8 mouse cellular contexts compared by ENCODE assay signal in genomic region chr12:86947681-86948401, GRCm38 (mm10). TPM values are rescaled to one million over a fixed set of nuclear protein-coding genes. Genes with fewer than 3 reads are reported as not detected.
DNase-seq lines count a peak whose midpoint lies in the region; ATAC-seq and TF ChIP-seq lines count a peak whose summit lies in the region.

No protein-coding gene starts in this region.

- H3K9ac ChIP-seq in hindbrain, embryonic 13.5 days, result peak overlapping the region; percentile 84

- H3K36me3 ChIP-seq in megakaryocyte, embryonic 14.5 days (replicated peaks; ENCODE audit: low read length), result peaks cover 22% of the 10 kb centered on the region
- H3K36me3 ChIP-seq in hindbrain, embryonic 13.5 days, result peaks cover 4% of the 10 kb centered on the region
- peaks cover 3% of the 10 kb centered on the region; the same call in 1 of the 2 replicates for H3K36me3 ChIP-seq in spleen, adult 2 months (ENCODE audit: control insufficient read depth, insufficient read depth, low read length)

- ATAC-seq in megakaryocyte, adult 5-6 weeks (ENCODE audit: poor library complexity, severe bottlenecking), result no peak
- ATAC-seq in hindbrain, embryonic 13.5 days (ENCODE audit: low FRiP score), result peak; percentile 65

- H3K9me3 ChIP-seq in megakaryocyte, embryonic 14.5 days, result no peaks in the 10 kb centered on the region
- no peaks in the 10 kb centered on the region for H3K9me3 ChIP-seq in hindbrain, embryonic 13.5 days

- TF ChIP-seq POLR2A in cerebellum, adult 2 months (IDR thresholded peaks at IDR 0.05; ENCODE audit: borderline replicate concordance, insufficient read depth, low read length), result 0 out of 2 replicates have a peak, but pooled peaks have one; percentile 31
- no peak for TF ChIP-seq POLR2A in spleen, adult 2 months (IDR thresholded peaks at IDR 0.05; ENCODE audit: low read depth, low read length)

- peaks cover 62% of the 10 kb centered on the region for H3K4me1 ChIP-seq in megakaryocyte, embryonic 14.5 days
- peaks cover 21% of the 10 kb centered on the region; the same call in 1 of the 2 replicates for H3K4me1 ChIP-seq in cerebellum, adult 2 months (ENCODE audit: control insufficient read depth, insufficient read depth, low read length)
- H3K4me1 ChIP-seq in hindbrain, embryonic 13.5 days (replicated peaks), result peaks cover 48% of the 10 kb centered on the region
- peaks cover 4% of the 10 kb centered on the region; the same call in 1 of the 2 replicates for H3K4me1 ChIP-seq in spleen, adult 2 months (ENCODE audit: control insufficient read depth, insufficient read depth, insufficient read length)

- peak overlapping the region; percentile 91 for H3K27ac ChIP-seq in cerebellum, adult 2 months (ENCODE audit: insufficient read depth, low read length)
- peak overlapping the region; percentile 100 for H3K27ac ChIP-seq in hindbrain, embryonic 13.5 days
- peak overlapping the region; percentile 100 for H3K27ac ChIP-seq in left cerebral cortex, adult 2 months
- peak overlapping the region; percentile 94 for H3K27ac ChIP-seq in spleen, adult 2 months (ENCODE audit: insufficient read depth, low read length)

- peak; percentile 96 to 98 for DNase-seq in cerebellum, adult 2 months
- peak; percentile 55 to 66 for DNase-seq in frontal cortex, adult 2 months (ENCODE audit: extremely low spot score in 1 of 2, low spot score in 1 of 2)
- DNase-seq in left cerebral cortex, adult 2 months (ENCODE audit: extremely low spot score in 1 of 2, low spot score in 2 of 2), result peak; percentile 62 to 63
- peak; percentile 42 for DNase-seq in lung, postnatal 25 days (ENCODE audit: low spot score)
- no peak for DNase-seq in spleen, adult 2 months (ENCODE audit: low read depth in 1 of 2, low spot score in 2 of 2)

- H3K4me2 ChIP-seq in hindbrain, embryonic 13.5 days, result peak overlapping the region; percentile 93

- WGBS in cerebellum, adult 2 months, result 1% methylated on average over 26 of the region's 26 CpGs
- WGBS in hindbrain, embryonic 13.5 days, result 15% methylated on average over 26 of the region's 26 CpGs
- 8% methylated on average over 26 of the region's 26 CpGs for WGBS in spleen, adult 2 months

- peak overlapping the region; percentile 98 for H3K4me3 ChIP-seq in megakaryocyte, embryonic 14.5 days (replicated peaks)
- peak overlapping the region; percentile 66 for H3K4me3 ChIP-seq in cerebellum, adult 2 months (replicated peaks; ENCODE audit: insufficient read depth, low read depth, low read length)
- H3K4me3 ChIP-seq in hindbrain, embryonic 13.5 days, result peak overlapping the region; percentile 57
- H3K4me3 ChIP-seq in left cerebral cortex, adult 2 months, result peak overlapping the region; percentile 72
- H3K4me3 ChIP-seq in spleen, adult 2 months (ENCODE audit: extremely low read depth, insufficient read depth, insufficient read length), result peak overlapping the region; percentile 72

- no peaks in the 10 kb centered on the region for H3K27me3 ChIP-seq in megakaryocyte, embryonic 14.5 days (replicated peaks)
- H3K27me3 ChIP-seq in cerebellum, adult 2 months (ENCODE audit: control insufficient read depth, insufficient read depth, low read length), result no peaks in the 10 kb centered on the region
- H3K27me3 ChIP-seq in hindbrain, embryonic 13.5 days, result no peaks in the 10 kb centered on the region
- no peaks in the 10 kb centered on the region for H3K27me3 ChIP-seq in spleen, adult 2 months (ENCODE audit: control insufficient read depth, insufficient read depth, low read length)

- intact Hi-C loops in left cerebral cortex, adult 2 months (cut with DNase I), result loop anchor here (2.0 kb wide), 2 partner anchors 27 to 53 kb away; no protein-coding TSS in a partner anchor

- no peak for TF ChIP-seq CTCF in cerebellum, adult 2 months (IDR thresholded peaks at IDR 0.05; ENCODE audit: borderline replicate concordance, insufficient read depth, low read depth, low read length)
- TF ChIP-seq CTCF in left cerebral cortex, adult 2 months (IDR thresholded peaks at IDR 0.05), result no peak
- no peak for TF ChIP-seq CTCF in spleen, adult 2 months (IDR thresholded peaks at IDR 0.05; ENCODE audit: extremely low read depth, insufficient read depth, insufficient read length, insufficient replicate concordance)

RNA-seq across cellular contexts. Expression of gene Cipc, which starts 1.0 kb away (rescaled TPM):
- polyA plus RNA-seq in megakaryocyte, embryonic 14.5 days (2012; ENCODE audit: insufficient read depth, low replicate concordance), result 4.8 and 6.4 TPM in 2 replicates
- 12.0 and 12.9 TPM in 2 replicates for total RNA-seq in megakaryocyte, adult 5-6 weeks (2015)
- total RNA-seq in megakaryocyte, adult 5-6 weeks (2017), result 8.9 and 11.0 TPM in 2 replicates
- polyA plus RNA-seq in cerebellum, adult 2 months (2012; rRNA removed), result 122 and 127 TPM in 2 replicates
- 76.1 and 78.2 TPM in 2 replicates for polyA plus RNA-seq in frontal cortex, adult 2 months (2012; rRNA removed)
- 44.1 and 45.4 TPM in 2 replicates for polyA plus RNA-seq in hindbrain, embryonic 13.5 days (2015; fragmentation: Nextera tagmentation; extraction: Ambion mirVana)
- 10 to 100 TPM; 79.8 to 91.6 TPM for total RNA-seq in left cerebral cortex, adult 2 months (2021)
- 24.2 and 31.1 TPM in 2 replicates for polyA plus RNA-seq in spleen, adult 2 months (2012; rRNA removed)

RNA-seq across cellular contexts. Expression of gene Zdhhc22, which starts 42.4 kb away (rescaled TPM):
- not detected in 2 replicates for polyA plus RNA-seq in megakaryocyte, embryonic 14.5 days (2012; ENCODE audit: insufficient read depth, low replicate concordance)
- not detected in 2 replicates for total RNA-seq in megakaryocyte, adult 5-6 weeks (2015)
- not detected in 2 replicates for total RNA-seq in megakaryocyte, adult 5-6 weeks (2017)
- polyA plus RNA-seq in cerebellum, adult 2 months (2012; rRNA removed), result 28.1 and 29.3 TPM in 2 replicates
- 35.4 and 41.3 TPM in 2 replicates for polyA plus RNA-seq in frontal cortex, adult 2 months (2012; rRNA removed)
- 12.1 and 13.4 TPM in 2 replicates for polyA plus RNA-seq in hindbrain, embryonic 13.5 days (2015; fragmentation: Nextera tagmentation; extraction: Ambion mirVana)
- 10 to 100 TPM; 59.1 to 61.3 TPM for total RNA-seq in left cerebral cortex, adult 2 months (2021)
- not detected in 2 replicates for polyA plus RNA-seq in spleen, adult 2 months (2012; rRNA removed)

Comparison
In these comparisons a context has a peak if more than half of its experiments do, and no peak if none do; other contexts are left out.
1. DNase-seq: peak in cerebellum, adult 2 months (2 of 2), frontal cortex, adult 2 months (2 of 2), left cerebral cortex, adult 2 months (2 of 2) and lung, postnatal 25 days (single experiment); none in spleen, adult 2 months (0 of 2).
2. RNA of gene Zdhhc22, which starts 42.4 kb away (polyA plus RNA-seq): 35.4 to 41.3 TPM in frontal cortex, adult 2 months, 28.1 to 29.3 TPM in cerebellum, adult 2 months and 12.1 to 13.4 TPM in hindbrain, embryonic 13.5 days; not detected in megakaryocyte, embryonic 14.5 days and not detected in spleen, adult 2 months; every median in the first group is over 10 times any median in the second.
3. Peak in every context shown above with its lines, with median percentiles within 50 percentile points of each other: H3K4me3 ChIP-seq and H3K27ac ChIP-seq.